18 mouse cellular contexts compared by ENCODE assay signal in the genomic region with DNA sequence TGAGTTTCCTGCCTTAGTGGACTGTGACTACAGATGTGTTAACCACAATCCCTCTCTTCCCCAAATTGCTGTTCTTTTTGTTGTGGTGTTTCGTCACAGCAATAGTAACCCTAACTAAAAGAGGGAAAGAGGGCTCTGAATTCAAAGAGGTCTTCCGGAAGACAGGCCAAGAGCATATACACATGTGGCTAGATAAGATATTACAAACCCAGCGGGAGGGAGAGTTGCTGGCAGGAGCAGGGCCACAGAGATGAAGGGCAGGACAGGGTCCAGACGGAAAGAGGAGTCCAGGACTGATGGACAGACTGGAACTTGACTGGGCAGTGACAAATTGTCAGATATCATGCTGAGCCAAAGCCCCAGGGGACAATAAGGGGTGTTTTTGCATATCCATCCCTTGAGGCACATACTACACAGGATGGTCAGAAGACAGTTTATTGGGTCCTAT. TPM values are rescaled to one million over a fixed set of nuclear protein-coding genes. Genes with fewer than 3 reads are reported as not detected.
DNase-seq lines count a peak whose midpoint lies in the region; ATAC-seq lines count a peak whose summit lies in the region.
"Had no signal": no experiment of that assay in that cellular context is flagged by ENCODE, and none has a peak within 500 bp of the region (broad histone marks: within the 10 kb centered on the region; RNA-seq: fewer than 3 reads in every experiment).

No protein-coding gene starts in this region.

- DNase-seq in spleen, adult 12 weeks (ENCODE audit: low spot score), result peak; percentile 57
- DNase-seq in spleen, adult 18-20 months, result no peak
- DNase-seq in left cerebral cortex, postnatal 4 days, result no peak
- no peak for DNase-seq in urinary bladder, adult 2 months (ENCODE audit: low spot score)
- no peak for DNase-seq in left cerebral cortex, adult 11 months (ENCODE audit: low spot score)
- DNase-seq: adrenal gland, adult 2 months; cerebellum, adult 11-12 months; kidney, adult 18-20 months; lung, adult 2 months; thymus, adult 2 months had no signal

- peak overlapping the region; percentile 29 for H3K4me3 ChIP-seq in liver, embryonic 16.5 days (ENCODE audit: low read depth, low read length)
- H3K4me3 ChIP-seq: embryonic facial prominence, embryonic 10.5 days; heart, embryonic 12.5 days; hindbrain, embryonic 13.5 days; midbrain, embryonic 12.5 days had no signal

- peak overlapping the region; percentile 68 for H3K9ac ChIP-seq in liver, embryonic 16.5 days (ENCODE audit: low read depth, low read length)
- H3K9ac ChIP-seq: heart, embryonic 12.5 days; hindbrain, embryonic 13.5 days; midbrain, embryonic 12.5 days had no signal

- intact Hi-C loops in left cerebral cortex, postnatal 4 days (cut with DNase I), result no loop called here

- no peaks in the 10 kb centered on the region for H3K36me3 ChIP-seq in liver, embryonic 16.5 days (ENCODE audit: control insufficient read depth, insufficient read depth)
- H3K36me3 ChIP-seq: embryonic facial prominence, embryonic 10.5 days; heart, embryonic 12.5 days; hindbrain, embryonic 13.5 days; midbrain, embryonic 12.5 days had no signal

- no peaks in the 10 kb centered on the region for H3K9me3 ChIP-seq in liver, embryonic 16.5 days (replicated peaks; ENCODE audit: control insufficient read depth, low read length)
- H3K9me3 ChIP-seq: embryonic facial prominence, embryonic 10.5 days; heart, embryonic 12.5 days; hindbrain, embryonic 13.5 days; midbrain, embryonic 12.5 days had no signal

- no peaks in the 10 kb centered on the region for H3K27me3 ChIP-seq in liver, embryonic 16.5 days (ENCODE audit: control insufficient read depth, insufficient read depth, low read depth, low read length)
- H3K27me3 ChIP-seq: heart, embryonic 12.5 days; Patski had no signal

- peaks cover 58% of the 10 kb centered on the region for H3K4me1 ChIP-seq in liver, embryonic 16.5 days (ENCODE audit: control insufficient read depth, low read depth, low read length)

- peak overlapping the region; percentile 99 for H3K27ac ChIP-seq in liver, embryonic 16.5 days (ENCODE audit: low read length)
- H3K27ac ChIP-seq: embryonic facial prominence, embryonic 10.5 days; hindbrain, embryonic 13.5 days; midbrain, embryonic 12.5 days had no signal

- 10% methylated on average over 4 of the region's 4 CpGs for whole genome bisulfite sequencing in liver, embryonic 16.5 days (ENCODE audit: insufficient replicate concordance)

- H3K4me2 ChIP-seq in liver, embryonic 16.5 days (ENCODE audit: low read depth, low read length), result peak overlapping the region; percentile 65
- H3K4me2 ChIP-seq: heart, embryonic 12.5 days; hindbrain, embryonic 13.5 days; midbrain, embryonic 12.5 days had no signal

- ATAC-seq in common myeloid progenitor, adult 5-6 weeks (replicated peaks; ENCODE audit: low read depth, poor library complexity, severe bottlenecking), result peak; percentile 42
- ATAC-seq in liver, embryonic 16.5 days (ENCODE audit: low read depth), result peak; percentile 61
- ATAC-seq: CD4-positive, CD25-positive, alpha-beta regulatory T cell, adult 4 months; Patski had no signal

RNA-seq across cellular contexts. Expression of gene Ap2a2, which starts 3.6 kb away (rescaled TPM):
- 26.6 and 27.8 TPM in 2 replicates for total RNA-seq in common myeloid progenitor, adult 5-6 weeks (2017)
- 66.7 and 70.7 TPM in 2 replicates for polyA plus RNA-seq in liver, embryonic 16.5 days (2015; fragmentation: Nextera tagmentation; extraction: Ambion mirVana)
- total RNA-seq in left cerebral cortex, postnatal 4 days (2021), result 100 to 1,000 TPM; 216 to 228 TPM
- polyA plus RNA-seq in urinary bladder, adult 2 months (2012; rRNA removed), result 19.8 and 32.9 TPM in 2 replicates

RNA-seq across cellular contexts. Expression of gene Chid1, which starts 18.7 kb away (rescaled TPM):
- 25.4 and 27.5 TPM in 2 replicates for total RNA-seq in common myeloid progenitor, adult 5-6 weeks (2017)
- polyA plus RNA-seq in liver, embryonic 16.5 days (2015; fragmentation: Nextera tagmentation; extraction: Ambion mirVana), result 25.3 and 26.6 TPM in 2 replicates
- 10 to 100 TPM; 48.7 to 55.4 TPM for total RNA-seq in left cerebral cortex, postnatal 4 days (2021)
- polyA plus RNA-seq in urinary bladder, adult 2 months (2012; rRNA removed), result 28.5 and 32.0 TPM in 2 replicates
